In the genomic region with DNA sequence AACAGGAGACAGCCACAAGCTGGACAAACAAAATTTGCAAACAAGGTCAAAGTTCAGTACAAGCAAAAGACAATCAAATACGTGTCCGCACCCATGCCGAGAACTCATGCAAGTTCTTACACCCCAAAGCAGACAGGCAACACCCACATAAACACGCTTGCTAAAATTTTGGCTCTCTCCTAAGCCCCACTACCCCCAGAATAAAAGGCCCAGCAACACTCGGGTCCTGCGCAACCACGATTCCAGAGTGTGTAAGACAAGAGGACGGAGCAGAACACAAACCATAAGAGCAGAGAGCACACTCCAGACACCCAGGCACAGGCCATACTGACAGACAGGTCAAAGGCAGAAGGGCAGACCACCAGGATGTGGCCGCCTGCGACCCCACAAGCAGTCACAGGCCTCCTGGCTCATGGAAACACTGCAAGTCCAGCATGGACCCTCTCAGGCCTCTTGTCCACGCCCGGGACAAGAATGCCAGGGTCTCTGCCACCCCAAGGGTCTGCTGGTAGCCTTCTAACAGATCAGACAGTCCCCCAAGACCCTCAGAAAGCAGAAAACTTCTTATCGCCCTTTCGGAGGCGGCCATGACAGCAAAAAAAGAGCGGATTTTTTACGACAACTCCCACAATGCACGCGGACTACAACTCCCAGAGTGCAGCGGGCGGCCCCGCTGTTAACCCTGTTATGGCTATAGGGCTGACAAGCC, we compare ENCODE assay signal across 8 mouse cellular contexts. TPM values are rescaled to one million over a fixed set of nuclear protein-coding genes. Genes with fewer than 3 reads are reported as not detected.
DNase-seq lines count a peak whose midpoint lies in the region; ATAC-seq and TF ChIP-seq lines count a peak whose summit lies in the region.

No protein-coding gene starts in this region.

- CTCF ChIA-PET in Patski (lab: Charles Lee), result interaction anchor here (0.7 to 1.2 kb wide), 2 partner anchors 12 to 66 kb away, joined by 3 read pairs; no protein-coding TSS in a partner anchor

- 1% methylated on average over 22 of the region's 22 CpGs for WGBS in hindbrain, embryonic 15.5 days

- H3K36me3 ChIP-seq in hindbrain, embryonic 15.5 days, result no peaks in the 10 kb centered on the region

- peak overlapping the region; percentile 77 for H3K4me3 ChIP-seq in hindbrain, embryonic 15.5 days

- H3K4me1 ChIP-seq in hindbrain, embryonic 15.5 days (replicated peaks), result peaks cover 13% of the 10 kb centered on the region

- peaks cover 43% of the 10 kb centered on the region for H3K27me3 ChIP-seq in Patski
- no peaks in the 10 kb centered on the region for H3K27me3 ChIP-seq in hindbrain, embryonic 15.5 days

- H3K4me2 ChIP-seq in hindbrain, embryonic 15.5 days, result peak overlapping the region; percentile 76

- in situ Hi-C loops in Patski (cut with MboI; ENCODE audit: low pct_unique_long_range_greater_than_20kb), result no loop called here

- no peak for TF ChIP-seq CTCF in Patski (IDR thresholded peaks at IDR 0.05)

- no peak overlapping the region for H3K27ac ChIP-seq in hindbrain, embryonic 15.5 days (replicated peaks)

- no peaks in the 10 kb centered on the region for H3K9me3 ChIP-seq in hindbrain, embryonic 15.5 days

- peak; percentile 44 for DNase-seq in Patski (ENCODE audit: low read depth, low spot score)
- DNase-seq in cerebellum, postnatal 14 days, result peak; percentile 90 to 91
- DNase-seq in frontal cortex, postnatal 25 days (ENCODE audit: low spot score in 2 of 2), result peak; percentile 79 to 82
- peak; percentile 80 for DNase-seq in left cerebral cortex, adult 11 months (ENCODE audit: low spot score)
- DNase-seq in lung, postnatal 4 days, result peak; percentile 88 to 91
- DNase-seq in retina, postnatal 7 days (ENCODE audit: low read depth, low spot score), result peak; percentile 81
- DNase-seq in urinary bladder, adult 2 months (ENCODE audit: low spot score), result peak; percentile 58

- POLR2A ChIA-PET in Patski (lab: Charles Lee), result no interaction called here

- peak; percentile 87 for ATAC-seq in Patski
- peak; percentile 98 for ATAC-seq in hindbrain, embryonic 15.5 days (ENCODE audit: low FRiP score, low read depth)

- H3K9ac ChIP-seq in hindbrain, embryonic 15.5 days, result peak overlapping the region; percentile 81

RNA-seq across cellular contexts. Expression of a gene that starts 20.7 kb away (rescaled TPM):
- polyA plus RNA-seq in Patski (2021), result 95.1 TPM
- polyA plus RNA-seq in hindbrain, embryonic 15.5 days (2015; fragmentation: Nextera tagmentation; extraction: Ambion mirVana), result 143 TPM in 2 replicates
- polyA plus RNA-seq in urinary bladder, adult 2 months (2012; rRNA removed), result 58.2 and 73.7 TPM in 2 replicates
